Mouse (Mus musculus) forebrain, embryonic 14.5 days (tissue): Measurements from ENCODE around the gene Slc25a35. TPM values are rescaled to one million over a fixed set of nuclear protein-coding genes. Genes with fewer than 3 reads are reported as not detected.

Experiments
- ATAC-seq: fragments of 200-750 bp; cut with Nextera tagmentation; 2 replicates; pipeline ENCODE4 v1.8.0; 2017; ENCODE audit warnings: mild to moderate bottlenecking, moderate library complexity
- DNase-seq: peaks from one replicate; pipeline ENCODE4 v3.0.0-alpha.2; 2015; ENCODE audit warnings: low spot score
- H3K27ac ChIP-seq: fragments of 300-500 bp; sonication (generic); 2 replicates; pipeline ENCODE4 v1.5.1; 2014; ENCODE audit warnings: low read depth, mild to moderate bottlenecking, control low read depth, low read length, moderate library complexity
- H3K27me3 ChIP-seq: fragments of 300-500 bp; sonication (generic); replicated peaks from 2 replicates; pipeline ENCODE4 v1.6.1; 2014; ENCODE audit warnings: low read length, control low read depth, mixed read lengths; ENCODE audit not compliant: control insufficient read depth, insufficient read depth
- H3K36me3 ChIP-seq: fragments of 300-500 bp; sonication (generic); 2 replicates; pipeline ENCODE4 v1.6.1; 2014; ENCODE audit warnings: low read length, control low read depth; ENCODE audit not compliant: control insufficient read depth, insufficient read depth
- H3K4me1 ChIP-seq: fragments of 300-500 bp; sonication (generic); 2 replicates; pipeline ENCODE4 v1.6.1; 2014; ENCODE audit warnings: antibody characterized with exemption, low read length, control low read depth; ENCODE audit not compliant: control insufficient read depth, insufficient read depth
- H3K4me2 ChIP-seq: fragments of 300-500 bp; sonication (generic); 2 replicates; pipeline ENCODE4 v1.6.1; 2014; ENCODE audit warnings: mild to moderate bottlenecking, control low read depth, low read length
- H3K4me3 ChIP-seq: fragments of 300-500 bp; sonication (generic); 2 replicates; pipeline ENCODE4 v1.5.1; 2014; ENCODE audit warnings: low read depth, low read length, control low read depth
- H3K9ac ChIP-seq: fragments of 300-500 bp; sonication (generic); 2 replicates; pipeline ENCODE4 v1.6.1; 2014; ENCODE audit warnings: mild to moderate bottlenecking, low read length, control low read depth, moderate library complexity
- H3K9me3 ChIP-seq: fragments of 300-500 bp; sonication (generic); replicated peaks from 2 replicates; pipeline ENCODE4 v1.6.1; 2016; ENCODE audit warnings: low read length, control low read depth, mixed read lengths; ENCODE audit not compliant: control insufficient read depth
- WGBS: fragments of 180-500 bp; shearing (Covaris S2); extraction: QIAGEN DNeasy Blood & Tissue Kit; methylation state at CpG from one replicate; pipeline ENCODE4 v1.1.7; 2014; 5-methylcytosine and 5-hydroxymethylcytosine counted together
- microRNA-seq: library from miRNA; unstranded; fragments of <30 nt; microRNA quantifications from one replicate; pipeline ENCODE4, GENCODE M21; 2016
- polyA plus RNA-seq: library from polyadenylated mRNA; unstranded; fragments of >200 nt; fragmentation: Nextera tagmentation; extraction: Ambion mirVana; gene quantifications from 2 replicates; pipeline ENCODE4 v1.2.1, GENCODE M21; 2014

Gene Slc25a35
- polyA plus RNA-seq, 1 experiment from 2014 or later = 1.2 TPM

DNA sequence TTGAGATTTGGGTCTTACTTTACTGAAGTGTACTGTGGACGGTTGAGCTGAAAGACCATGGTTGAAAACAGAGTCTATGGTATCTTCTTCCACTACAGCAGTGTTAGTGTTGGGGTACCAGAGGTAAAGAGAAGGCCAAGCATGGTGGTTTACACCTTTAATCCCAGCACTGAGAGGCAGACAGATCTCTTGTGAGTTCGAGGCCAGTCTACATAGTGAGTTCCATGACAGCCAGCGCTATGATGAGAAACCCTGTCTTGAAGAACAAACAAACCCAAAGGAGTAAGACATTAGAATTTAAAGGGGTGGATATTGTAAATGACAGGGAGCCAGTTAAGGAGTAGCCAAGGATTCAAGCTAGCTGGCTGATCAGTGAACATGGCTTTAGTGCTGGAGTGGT lies 48.8 kb downstream of the Slc25a35 start:
- H3K4me1 ChIP-seq = peaks cover 9% of the 10 kb centered on the region
- WGBS = 64% methylated on average over 3 of the region's 3 CpGs
- peak overlapping the region; percentile 87; the same call in 1 of the 2 replicates for H3K27ac ChIP-seq
- peaks cover 10% of the 10 kb centered on the region for H3K36me3 ChIP-seq
- no peaks in the 10 kb centered on the region for H3K27me3 ChIP-seq
- ATAC-seq (no peak), DNase-seq (no peak)
- peak overlapping the region; percentile 87 for H3K4me2 ChIP-seq
- peak overlapping the region; percentile 89 for H3K9ac ChIP-seq
- no peaks in the 10 kb centered on the region for H3K9me3 ChIP-seq
- peak overlapping the region; percentile 65 for H3K4me3 ChIP-seq

DNA sequence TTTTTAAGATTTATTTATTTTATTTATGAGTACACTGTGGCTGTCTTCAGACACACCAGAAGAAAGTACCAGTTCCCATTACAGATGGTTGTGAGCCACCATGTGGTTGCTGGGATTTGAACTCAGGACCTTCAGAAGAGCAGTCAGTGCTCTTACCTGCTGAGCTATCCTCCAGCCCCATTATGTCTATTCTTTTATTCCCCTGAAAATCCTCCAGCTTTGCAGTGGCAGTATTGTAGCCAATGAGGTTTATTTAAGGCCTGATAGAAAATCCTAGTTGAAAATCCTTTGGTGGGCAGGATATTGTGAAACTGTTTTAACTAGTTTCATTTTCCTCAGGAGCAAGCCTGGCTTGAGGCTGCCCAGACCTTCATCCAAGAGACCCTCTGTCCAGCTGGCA lies 52.8 kb downstream of the Slc25a35 start:
- H3K4me3 ChIP-seq = no peak overlapping the region
- ATAC-seq (no peak), DNase-seq (no peak)
- H3K4me2 ChIP-seq = no peak overlapping the region
- H3K27ac ChIP-seq = no peak overlapping the region
- H3K27me3 ChIP-seq = no peaks in the 10 kb centered on the region
- H3K4me1 ChIP-seq = peaks cover 9% of the 10 kb centered on the region
- peaks cover 50% of the 10 kb centered on the region for H3K36me3 ChIP-seq
- H3K9ac ChIP-seq = no peak overlapping the region
- H3K9me3 ChIP-seq = no peaks in the 10 kb centered on the region

Small RNA genes within 50 kb of the gene (microRNA-seq; reads per million reads assigned to microRNA genes)
- gene Mir3062 = 4.9 reads per million, percentile 26 among the genes with 10 or more reads in this experiment

Other genes with a start within 250 kb of the Slc25a35 start
- gene Ndel1, start 96.3 kb upstream of the Slc25a35 start, polyA plus RNA-seq = 70.0 and 80.2 TPM in 2 replicates
- gene Rnf222, start 79.6 kb upstream of the Slc25a35 start, polyA plus RNA-seq = not detected in 2 replicates
- gene Rpl26, start 66.5 kb upstream of the Slc25a35 start, polyA plus RNA-seq = 673 and 871 TPM in 2 replicates
- 0.23 TPM in 1 of 2 replicates, not detected in the other for gene Odf4, start 41.0 kb upstream of the Slc25a35 start, polyA plus RNA-seq
- 5.8 and 6.3 TPM in 2 replicates for gene Arhgef15, start 10.7 kb upstream of the Slc25a35 start, polyA plus RNA-seq
- 35.2 and 43.5 TPM in 2 replicates for gene Rangrf, start 7.1 kb downstream of the Slc25a35 start, polyA plus RNA-seq
- gene Pfas, start 40.3 kb downstream of the Slc25a35 start, polyA plus RNA-seq = 14.1 and 15.6 TPM in 2 replicates
- 43.4 and 56.1 TPM in 2 replicates for gene Ctc1, start 47.8 kb downstream of the Slc25a35 start, polyA plus RNA-seq
- gene Aurkb, start 77.5 kb downstream of the Slc25a35 start, polyA plus RNA-seq = 69.2 and 74.0 TPM in 2 replicates
- 10.7 and 13.9 TPM in 2 replicates for gene Borcs6, start 91.6 kb downstream of the Slc25a35 start, polyA plus RNA-seq
- 45.2 and 49.6 TPM in 2 replicates for gene Tmem107, start 102.7 kb downstream of the Slc25a35 start, polyA plus RNA-seq
- 124 and 188 TPM in 2 replicates for gene Vamp2, start 120.4 kb downstream of the Slc25a35 start, polyA plus RNA-seq
- 6.8 and 11.6 TPM in 2 replicates for gene Per1, start 127.1 kb downstream of the Slc25a35 start, polyA plus RNA-seq
- 0.23 and 0.24 TPM in 2 replicates for gene Hes7, start 152.3 kb downstream of the Slc25a35 start, polyA plus RNA-seq
- 0.14 TPM in 2 replicates for gene 9130213A22Rik, start 154.5 kb downstream of the Slc25a35 start, polyA plus RNA-seq
- gene Aloxe3, start 157.8 kb downstream of the Slc25a35 start, polyA plus RNA-seq = 0.94 and 2.1 TPM in 2 replicates
- gene Alox12b, start 188.9 kb downstream of the Slc25a35 start, polyA plus RNA-seq = 0.15 TPM in 1 of 2 replicates, not detected in the other
- 0.08 TPM in 1 of 2 replicates, not detected in the other for gene Alox8, start 229.7 kb downstream of the Slc25a35 start, polyA plus RNA-seq